Mouse (Mus musculus): ENCODE measurements around the gene Stub1.

DNA sequence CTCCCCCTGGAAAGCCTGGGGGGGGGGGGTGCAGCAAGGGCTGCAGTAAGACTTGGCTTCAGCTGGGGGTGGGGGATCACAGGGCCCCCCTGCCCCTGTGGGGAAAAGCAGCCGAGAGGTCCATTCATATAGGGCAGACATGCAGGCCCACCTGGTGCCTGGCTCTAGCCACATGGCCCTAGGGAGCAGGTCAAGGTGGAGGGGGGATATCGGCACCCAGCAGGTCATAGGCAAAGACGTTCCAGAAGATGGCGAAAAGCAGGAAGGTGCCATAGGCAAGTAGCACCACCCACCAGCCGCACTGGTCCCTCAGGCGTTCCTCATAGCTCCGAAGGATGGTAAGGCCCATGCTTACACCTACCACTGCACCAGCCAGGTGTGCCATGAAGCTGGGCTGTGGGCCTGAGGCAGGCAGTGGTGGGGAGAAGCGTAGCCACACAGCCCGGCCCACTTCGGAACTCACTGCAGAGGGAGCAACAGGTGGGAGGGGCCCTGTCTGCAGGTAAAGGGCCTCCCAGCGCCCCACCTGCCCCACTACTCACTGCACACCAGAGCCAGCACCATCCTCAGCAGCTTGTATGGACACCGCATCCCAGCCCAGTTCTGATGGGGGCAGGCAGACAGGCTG, 1.5 kb upstream of the Stub1 start:
- TF ChIP-seq POLR2A (IDR thresholded peaks at IDR 0.05; ENCODE audit: insufficient read depth, low read depth, low read length), result no peak
- TF ChIP-seq CTCF (IDR thresholded peaks at IDR 0.05), result no peak

All from heart, adult 2 months (tissue).